ENCODE assay signal across 19 mouse cellular contexts in genomic region chr12:79447039-79447438, GRCm38 (mm10).
DNase-seq lines count a peak whose midpoint lies in the region; ATAC-seq lines count a peak whose summit lies in the region.
"Had no signal": no experiment of that assay in that cellular context is flagged by ENCODE, and none has a peak within 500 bp of the region (broad histone marks: within the 10 kb centered on the region; RNA-seq: fewer than 3 reads in every experiment).

No protein-coding gene starts in this region.

- peak; percentile 68 for DNase-seq in heart, adult 11 months
- DNase-seq in heart, postnatal 36 days: no peak
- peak; percentile 47 for DNase-seq in 416B (ENCODE audit: low read depth)
- DNase-seq in thymus, postnatal 0 days (ENCODE audit: low spot score): peak; percentile 40
- DNase-seq in spleen, adult 12 weeks (ENCODE audit: low spot score): no peak
- no peak for DNase-seq in left cerebral cortex, postnatal 4 days
- DNase-seq: adrenal gland, postnatal 10 days; cerebellum, adult 2 months; cerebellum, postnatal 25 days; embryo, embryonic 11 days; gastrocnemius, adult 2 months; kidney, adult 2 months; layer of hippocampus, adult 9-11 months; lung, embryonic 14.5 days; lung, postnatal 4 days; spleen, adult 18-20 months had no signal

- peak; percentile 70 for ATAC-seq in activated CD4-positive, CD25-positive, alpha-beta regulatory T cell, adult 4 months
- no peak for ATAC-seq in megakaryocyte-erythroid progenitor cell, adult 5-6 weeks (replicated peaks; ENCODE audit: low FRiP score, low TSS enrichment, poor library complexity, severe bottlenecking)
- ATAC-seq: hindbrain, postnatal 0 days had no signal

- intact Hi-C loops in heart, postnatal 36 days (cut with DNase I): no loop called here
- intact Hi-C loops in left cerebral cortex, postnatal 4 days (cut with DNase I): no loop called here

Comparison
In these comparisons a context has a peak if more than half of its experiments do, and no peak if none do; other contexts are left out.
1. DNase-seq: peak in heart, adult 11 months (single experiment), 416B (single experiment) and thymus, postnatal 0 days (single experiment); none in heart, postnatal 36 days (0 of 2), spleen, adult 12 weeks (single experiment) and left cerebral cortex, postnatal 4 days (single experiment).